Mouse (Mus musculus) limb, embryonic 13.5 days (tissue): Measurements from ENCODE around the gene Btg4. TPM values are rescaled to one million over a fixed set of nuclear protein-coding genes. Genes with fewer than 3 reads are reported as not detected.

Experiments
- ATAC-seq: fragments of 200-750 bp; cut with Nextera tagmentation; 2 replicates; pipeline ENCODE4 v1.8.0; 2017; ENCODE audit warnings: low read depth, moderate number of reproducible peaks, moderate TSS enrichment; ENCODE audit not compliant: low FRiP score
- H3K27ac ChIP-seq: fragments of 300-500 bp; sonication (generic); 2 replicates; pipeline ENCODE4 v1.5.1; 2015; ENCODE audit warnings: inconsistent platforms, mild to moderate bottlenecking, moderate library complexity
- H3K27me3 ChIP-seq: fragments of 300-500 bp; sonication (generic); 2 replicates; pipeline ENCODE4 v1.6.1; 2015; ENCODE audit warnings: mild to moderate bottlenecking, inconsistent platforms
- H3K36me3 ChIP-seq: fragments of 300-500 bp; sonication (generic); 2 replicates; pipeline ENCODE4 v1.6.1; 2015; ENCODE audit warnings: inconsistent platforms, mild to moderate bottlenecking, moderate library complexity
- H3K4me1 ChIP-seq: fragments of 300-500 bp; sonication (generic); 2 replicates; pipeline ENCODE4 v1.6.1; 2015; ENCODE audit warnings: inconsistent platforms
- H3K4me2 ChIP-seq: fragments of 300-500 bp; sonication (generic); replicated peaks from 2 replicates; pipeline ENCODE4 v1.6.1; 2015; ENCODE audit warnings: inconsistent platforms, mild to moderate bottlenecking, moderate library complexity
- H3K4me3 ChIP-seq: fragments of 300-500 bp; sonication (generic); 2 replicates; pipeline ENCODE4 v1.5.1; 2015; ENCODE audit warnings: moderate library complexity, mild to moderate bottlenecking, inconsistent platforms
- H3K9ac ChIP-seq: fragments of 300-500 bp; sonication (generic); 2 replicates; pipeline ENCODE4 v1.6.1; 2015; ENCODE audit warnings: mild to moderate bottlenecking, inconsistent platforms
- H3K9me3 ChIP-seq: fragments of 300-500 bp; sonication (generic); 2 replicates; pipeline ENCODE4 v1.6.1; 2016; ENCODE audit warnings: inconsistent platforms
- WGBS: fragments of 180-500 bp; shearing (Covaris S2); methylation state at CpG from one replicate; pipeline ENCODE4 v1.1.7; 2015; 5-methylcytosine and 5-hydroxymethylcytosine counted together
- polyA plus RNA-seq: library from polyadenylated mRNA; unstranded; fragments of >200 nt; fragmentation: Nextera tagmentation; extraction: Ambion mirVana; gene quantifications from 2 replicates; pipeline ENCODE4 v1.2.1, GENCODE M21; 2015

Btg4 gene
- not detected in 2 replicates for polyA plus RNA-seq

- no peak within 1 kb of the TSS for H3K4me3 ChIP-seq
- H3K27ac ChIP-seq = no peak within 1 kb of the TSS
- H3K9me3 ChIP-seq = no peaks in the 10 kb centered on the region
- H3K4me2 ChIP-seq = no peak within 1 kb of the TSS
- peaks cover 7% of the 10 kb centered on the region for H3K4me1 ChIP-seq
- no peak for ATAC-seq
- no peaks in the 10 kb centered on the region for H3K27me3 ChIP-seq
- no peak within 1 kb of the TSS for H3K9ac ChIP-seq
- WGBS = 88% methylated on average over 2 of the region's 2 CpGs
- H3K36me3 ChIP-seq = peaks cover 7% of the 10 kb centered on the region; the same call in 1 of the 2 replicates
Observed at GRCm38 (mm10) chr9:51060601-51061000, at the start of gene Btg4. Gene Btg4, plus strand, starts transcription at chr9:51060901.

- Histone ChIP-seq H3K9ac (no peak overlapping the region), H3K36me3 (no peaks in the 10 kb centered on the region), H3K4me2 (no peak overlapping the region), H3K27me3 (peaks cover 7% of the 10 kb centered on the region; the same call in 1 of the 2 replicates), H3K27ac (no peak overlapping the region), H3K9me3 (no peaks in the 10 kb centered on the region), H3K4me1 (no peaks in the 10 kb centered on the region), H3K4me3 (no peak overlapping the region)
- no peak for ATAC-seq
- WGBS = 84% methylated on average over 1 of the region's 1 CpGs
Observed at GRCm38 (mm10) chr9:51013644-51014043, 47.1 kb upstream of the Btg4 start.

- H3K9me3 ChIP-seq = no peaks in the 10 kb centered on the region
- no peak overlapping the region for H3K9ac ChIP-seq
- WGBS = 48% methylated on average over 4 of the region's 4 CpGs
- no peak overlapping the region for H3K27ac ChIP-seq
- H3K4me2 ChIP-seq = no peak overlapping the region
- no peak overlapping the region for H3K4me3 ChIP-seq
- H3K27me3 ChIP-seq = peaks cover 3% of the 10 kb centered on the region; the same call in 1 of the 2 replicates
- H3K4me1 ChIP-seq = no peaks in the 10 kb centered on the region
- no peak for ATAC-seq
- H3K36me3 ChIP-seq = no peaks in the 10 kb centered on the region
Observed at GRCm38 (mm10) chr9:51015732-51016131, 45.0 kb upstream of the Btg4 start.

DNA sequence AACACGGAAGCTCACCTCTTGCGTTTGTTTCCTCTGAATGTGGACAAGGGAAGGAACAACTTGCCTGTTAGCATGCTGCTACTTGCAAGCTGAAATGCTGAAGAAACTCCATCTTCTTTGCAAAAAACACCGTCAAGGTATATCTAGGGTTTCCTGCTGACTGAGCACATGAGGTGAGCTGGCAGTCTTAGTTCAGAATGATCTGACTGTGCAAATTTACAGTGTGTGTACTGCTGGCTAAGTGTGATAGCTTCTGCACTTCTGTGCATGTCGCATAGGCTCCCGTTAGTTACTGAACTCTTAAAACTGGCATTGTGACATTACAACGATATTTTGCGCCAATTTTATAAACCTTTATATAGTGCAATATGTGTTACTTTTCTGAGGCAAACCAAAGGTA, 41.0 kb upstream of the Btg4 start:
- Histone ChIP-seq H3K27me3 (peaks cover 3% of the 10 kb centered on the region; the same call in 1 of the 2 replicates), H3K9ac (no peak overlapping the region), H3K27ac (no peak overlapping the region), H3K4me2 (no peak overlapping the region), H3K36me3 (no peaks in the 10 kb centered on the region), H3K4me3 (no peak overlapping the region), H3K4me1 (no peaks in the 10 kb centered on the region), H3K9me3 (no peaks in the 10 kb centered on the region)
- ATAC-seq = no peak
- 70% methylated on average over 7 of the region's 7 CpGs for WGBS

DNA sequence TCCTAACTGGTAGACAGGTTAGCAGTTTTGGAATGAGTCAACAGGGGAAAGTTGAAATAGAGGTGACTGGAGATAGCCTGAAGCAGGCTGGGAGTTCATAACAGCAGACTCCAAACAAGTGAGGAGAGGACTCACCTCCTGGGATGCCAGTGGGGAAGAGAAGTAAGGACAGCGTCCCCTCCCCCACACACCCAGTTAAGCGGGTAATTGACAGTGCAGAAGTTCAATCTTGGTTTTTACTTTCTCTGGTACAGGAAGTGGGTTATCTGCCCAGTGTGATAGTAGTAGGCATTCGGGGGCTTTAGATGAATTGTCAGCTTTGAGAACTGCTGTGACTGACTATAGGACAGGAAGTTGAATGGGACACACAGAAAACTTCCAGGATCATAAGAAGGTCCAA, 40.4 kb upstream of the Btg4 start:
- H3K9me3 ChIP-seq = no peaks in the 10 kb centered on the region
- no peak overlapping the region for H3K9ac ChIP-seq
- H3K4me1 ChIP-seq = no peaks in the 10 kb centered on the region
- no peaks in the 10 kb centered on the region for H3K36me3 ChIP-seq
- H3K4me2 ChIP-seq = no peak overlapping the region
- no peak for ATAC-seq
- WGBS = 79% methylated on average over 3 of the region's 3 CpGs
- peaks cover 3% of the 10 kb centered on the region; the same call in 1 of the 2 replicates for H3K27me3 ChIP-seq
- no peak overlapping the region for H3K27ac ChIP-seq
- H3K4me3 ChIP-seq = no peak overlapping the region

- whole genome bisulfite sequencing = 83% methylated on average over 4 of the region's 4 CpGs
- peaks cover 3% of the 10 kb centered on the region; the same call in 1 of the 2 replicates for H3K27me3 ChIP-seq
Observed at GRCm38 (mm10) chr9:51021123-51021795, 39.4 kb upstream of the Btg4 start.

DNA sequence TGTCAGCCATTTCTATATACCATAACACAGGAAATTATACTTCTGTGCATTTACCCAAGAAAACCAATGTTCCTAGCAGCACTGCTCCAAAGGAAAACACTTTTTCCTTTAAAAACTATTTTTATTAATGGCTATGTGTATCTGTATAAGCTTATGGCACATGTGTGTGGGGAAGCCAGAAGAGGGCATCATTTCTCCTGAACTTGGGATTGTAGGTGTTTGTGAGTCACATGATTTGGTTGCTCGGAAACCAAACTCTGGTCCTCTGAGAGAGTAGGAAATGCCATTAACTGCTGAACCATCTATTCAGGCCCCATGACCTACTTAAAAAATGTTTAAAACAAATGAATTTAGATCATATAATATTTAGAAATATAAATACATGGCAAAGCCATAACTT, 33.7 kb upstream of the Btg4 start:
- no peak overlapping the region for H3K9ac ChIP-seq
- 79% methylated on average over 1 of the region's 1 CpGs for WGBS
- no peaks in the 10 kb centered on the region; the same call in 1 of the 2 replicates for H3K27me3 ChIP-seq
- no peak overlapping the region for H3K4me3 ChIP-seq
- no peaks in the 10 kb centered on the region for H3K9me3 ChIP-seq
- H3K36me3 ChIP-seq = no peaks in the 10 kb centered on the region
- H3K4me2 ChIP-seq = no peak overlapping the region
- 0 out of 2 replicates have a peak, but pooled peaks cover 3% of the 10 kb centered on the region for H3K4me1 ChIP-seq
- H3K27ac ChIP-seq = no peak overlapping the region
- ATAC-seq = no peak

More at GRCm38 (mm10) chr9:51021123-51021795, 39.4 kb upstream of the Btg4 start:
- no peak overlapping the region for H3K9ac ChIP-seq
- no peaks in the 10 kb centered on the region for H3K9me3 ChIP-seq
- H3K36me3 ChIP-seq = no peaks in the 10 kb centered on the region
- no peaks in the 10 kb centered on the region for H3K4me1 ChIP-seq
- no peak overlapping the region for H3K4me3 ChIP-seq
- ATAC-seq = no peak
- H3K27ac ChIP-seq = no peak overlapping the region
- H3K4me2 ChIP-seq = no peak overlapping the region

GRCm38 (mm10) chr9:51030147-51030546, 30.6 kb upstream of the Btg4 start:
- WGBS = 34% methylated on average over 1 of the region's 1 CpGs

GRCm38 (mm10) chr9:51031603-51032002, 29.1 kb upstream of the Btg4 start:
- Histone ChIP-seq H3K9ac (no peak overlapping the region), H3K4me3 (no peak overlapping the region), H3K9me3 (no peaks in the 10 kb centered on the region), H3K4me2 (no peak overlapping the region), H3K27ac (no peak overlapping the region), H3K4me1 (0 out of 2 replicates have a peak, but pooled peaks cover 3% of the 10 kb centered on the region), H3K36me3 (no peaks in the 10 kb centered on the region), H3K27me3 (no peaks in the 10 kb centered on the region; the same call in 1 of the 2 replicates)
- ATAC-seq = no peak
- WGBS = 61% methylated on average over 6 of the region's 6 CpGs

More at GRCm38 (mm10) chr9:51030147-51030546, 30.6 kb upstream of the Btg4 start:
- Histone ChIP-seq H3K27ac (no peak overlapping the region), H3K36me3 (no peaks in the 10 kb centered on the region), H3K4me2 (no peak overlapping the region), H3K9ac (no peak overlapping the region), H3K4me1 (0 out of 2 replicates have a peak, but pooled peaks cover 3% of the 10 kb centered on the region), H3K4me3 (no peak overlapping the region), H3K9me3 (no peaks in the 10 kb centered on the region), H3K27me3 (no peaks in the 10 kb centered on the region; the same call in 1 of the 2 replicates)
- no peak for ATAC-seq

DNA sequence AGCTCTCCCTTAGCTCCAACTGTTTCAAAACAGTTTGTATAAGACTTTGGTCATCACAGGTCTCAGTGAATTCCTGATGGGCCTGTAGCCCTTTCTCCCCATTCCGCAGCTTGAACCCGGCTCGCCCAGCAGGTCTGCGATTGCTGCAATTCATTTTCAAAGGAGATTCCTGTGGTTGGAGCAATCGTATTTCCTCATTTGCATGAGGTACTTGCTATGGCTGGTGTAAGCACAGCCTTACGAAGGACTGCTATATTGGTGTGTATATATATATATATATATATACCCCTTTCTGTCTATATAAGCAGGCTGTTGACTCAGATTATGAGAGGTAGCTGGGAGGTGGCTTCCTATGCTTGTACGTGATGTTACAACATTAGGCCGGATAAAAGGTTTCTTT, 28.4 kb upstream of the Btg4 start:
- Histone ChIP-seq H3K9ac (no peak overlapping the region), H3K4me2 (no peak overlapping the region), H3K4me1 (0 out of 2 replicates have a peak, but pooled peaks cover 3% of the 10 kb centered on the region), H3K4me3 (no peak overlapping the region), H3K36me3 (no peaks in the 10 kb centered on the region), H3K27me3 (no peaks in the 10 kb centered on the region; the same call in 1 of the 2 replicates), H3K27ac (no peak overlapping the region), H3K9me3 (no peaks in the 10 kb centered on the region)
- 58% methylated on average over 8 of the region's 8 CpGs for WGBS
- no peak for ATAC-seq

GRCm38 (mm10) chr9:51032785-51033529, 27.7 kb upstream of the Btg4 start:
- 84% methylated on average over 3 of the region's 3 CpGs for WGBS
- Histone ChIP-seq H3K9me3 (no peaks in the 10 kb centered on the region), H3K4me2 (no peak overlapping the region), H3K27me3 (no peaks in the 10 kb centered on the region; the same call in 1 of the 2 replicates), H3K9ac (no peak overlapping the region), H3K4me1 (0 out of 2 replicates have a peak, but pooled peaks cover 3% of the 10 kb centered on the region), H3K4me3 (no peak overlapping the region), H3K27ac (no peak overlapping the region), H3K36me3 (no peaks in the 10 kb centered on the region)
- ATAC-seq = no peak

DNA sequence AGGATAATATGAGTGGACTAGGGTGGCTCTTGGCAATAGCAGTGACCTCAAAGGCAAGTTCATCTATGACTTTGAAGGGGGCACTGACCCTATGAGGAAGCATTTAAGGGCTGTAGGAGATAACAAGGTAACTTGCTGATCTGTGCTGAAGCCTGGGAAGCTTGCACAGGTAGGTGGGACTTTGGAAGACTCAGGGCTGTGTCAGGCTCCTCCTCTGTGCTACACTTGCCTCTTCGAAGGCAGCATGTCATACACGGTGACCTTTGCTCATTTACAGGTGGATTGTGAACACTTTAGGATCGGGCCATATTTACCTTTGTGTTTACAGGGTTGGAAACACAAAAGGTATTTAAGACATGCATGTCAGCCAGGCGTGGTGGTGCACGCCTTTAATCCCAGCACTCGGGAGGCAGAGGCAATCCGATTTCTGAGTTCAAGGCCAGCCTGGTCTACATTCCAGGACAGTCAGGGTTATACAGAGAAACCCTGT, 19.2 kb upstream of the Btg4 start:
- Histone ChIP-seq H3K36me3 (no peaks in the 10 kb centered on the region), H3K27ac (no peak overlapping the region), H3K4me3 (no peak overlapping the region), H3K27me3 (no peaks in the 10 kb centered on the region), H3K4me2 (no peak overlapping the region), H3K9ac (no peak overlapping the region), H3K9me3 (no peaks in the 10 kb centered on the region), H3K4me1 (no peaks in the 10 kb centered on the region)
- WGBS = 95% methylated on average over 7 of the region's 7 CpGs
- ATAC-seq = no peak
